Mouse (Mus musculus): Measurements from ENCODE around the gene Arpc5.
"Not testable (repeated sequence)": the region's sequence is repeated elsewhere in the genome, so short reads cannot be mapped to it uniquely, and the experiment has no call there.

The Arpc5 gene

DNA sequence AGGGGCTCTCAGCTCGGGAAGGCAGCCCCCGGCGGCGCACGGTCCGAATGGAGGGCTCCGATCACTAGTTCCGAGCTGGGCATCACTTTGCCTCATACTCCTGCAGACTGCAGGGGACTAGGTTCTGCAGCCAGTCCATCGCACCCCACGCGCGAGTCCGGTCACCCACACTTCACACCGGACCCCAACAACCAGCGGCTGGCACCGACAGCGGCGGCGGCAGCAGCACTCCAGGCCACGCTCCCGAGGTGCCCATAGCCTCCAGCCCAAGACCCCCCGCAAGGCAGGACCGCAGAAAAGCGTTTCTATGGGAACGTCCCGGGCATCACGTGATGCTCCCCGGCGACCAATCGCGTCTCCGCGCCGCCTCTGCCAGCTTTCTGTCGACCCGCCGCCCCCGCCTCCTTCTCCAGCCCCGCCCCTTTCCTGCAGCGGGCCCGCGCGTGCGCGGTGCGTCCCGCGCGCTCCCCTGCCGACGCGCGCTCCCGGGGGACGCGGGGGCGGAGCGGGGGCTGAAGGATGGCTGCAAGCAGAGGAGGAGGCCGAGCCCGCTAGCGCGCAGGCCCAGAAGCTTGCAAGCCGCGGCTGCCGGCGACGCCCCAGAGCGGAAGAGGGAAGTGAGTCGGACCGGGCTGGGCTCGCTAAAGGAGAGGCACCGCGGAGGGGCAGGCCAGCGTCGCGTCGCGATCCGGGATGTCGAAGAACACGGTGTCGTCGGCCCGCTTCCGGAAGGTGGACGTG lies at the start of gene Arpc5, which contains the start of gene Rgl1:
Gene Arpc5 (plus strand): TSS at position 511 of the 741 bp plus-strand sequence.
Gene Rgl1 (minus strand): TSS at position 320 of the 741 bp plus-strand sequence.
- peak; percentile 98 for DNase-seq (ENCODE audit: low read depth, low spot score)

DNA sequence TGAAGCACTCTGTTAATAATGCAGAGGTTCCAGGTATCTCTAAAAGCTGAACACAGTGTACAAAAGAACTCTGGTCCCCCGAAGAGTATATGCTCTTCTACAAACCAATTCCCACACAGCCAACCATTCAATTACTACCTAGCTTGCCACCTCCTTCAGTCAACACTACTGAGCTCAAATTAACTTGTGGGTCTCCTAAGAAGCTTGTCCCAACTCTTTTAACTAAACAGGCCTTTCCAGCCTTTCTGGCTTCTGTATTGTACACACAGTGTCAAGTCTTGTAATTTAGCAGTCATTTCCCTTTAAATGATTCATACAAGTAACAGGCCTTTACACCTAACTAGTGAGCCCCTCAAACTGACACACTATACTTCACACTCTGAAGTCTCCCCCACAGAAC lies 49.0 kb upstream of the Arpc5 start:
- no peak for DNase-seq (ENCODE audit: low read depth, low spot score)

DNA sequence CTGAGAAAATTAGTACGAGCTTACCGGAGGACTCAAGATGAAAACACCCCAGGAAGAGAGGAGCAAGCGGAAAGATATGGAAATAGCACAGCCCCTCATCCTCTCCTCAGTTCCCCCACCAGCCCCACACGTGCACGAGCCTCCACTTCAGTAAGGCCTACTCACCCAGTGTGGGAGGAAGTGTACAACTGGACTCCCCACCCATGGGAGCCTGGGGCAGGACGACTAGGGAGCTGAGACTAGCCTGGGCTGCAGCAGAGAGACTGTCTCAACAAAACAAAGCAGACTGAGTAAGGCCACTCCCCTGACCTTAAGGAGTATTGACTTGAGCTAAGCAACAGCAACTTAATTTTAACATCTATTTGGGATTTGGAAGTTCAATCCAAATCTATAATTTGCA lies 48.1 kb upstream of the Arpc5 start:
- DNase-seq (ENCODE audit: low read depth, low spot score), result no peak

DNA sequence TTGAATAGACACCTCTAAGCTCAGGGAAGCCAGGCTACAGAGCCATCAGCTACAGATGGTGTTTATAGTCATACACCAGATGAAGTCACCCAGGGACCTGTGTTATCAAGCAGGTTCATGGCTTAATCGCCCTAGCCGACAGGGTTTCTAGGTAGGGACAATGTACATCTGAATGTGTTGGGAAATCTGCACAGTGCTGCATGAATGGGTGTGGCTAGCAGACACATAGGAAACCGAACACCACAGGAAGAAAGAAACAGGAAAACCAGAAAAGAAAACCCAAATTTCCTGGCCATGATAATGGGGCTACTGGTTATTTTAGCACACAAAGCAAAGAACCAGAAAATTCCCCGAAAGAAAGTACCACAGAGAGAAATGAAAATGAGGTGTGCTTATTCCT lies 45.4 kb upstream of the Arpc5 start:
- no peak for DNase-seq (ENCODE audit: low read depth, low spot score)

DNA sequence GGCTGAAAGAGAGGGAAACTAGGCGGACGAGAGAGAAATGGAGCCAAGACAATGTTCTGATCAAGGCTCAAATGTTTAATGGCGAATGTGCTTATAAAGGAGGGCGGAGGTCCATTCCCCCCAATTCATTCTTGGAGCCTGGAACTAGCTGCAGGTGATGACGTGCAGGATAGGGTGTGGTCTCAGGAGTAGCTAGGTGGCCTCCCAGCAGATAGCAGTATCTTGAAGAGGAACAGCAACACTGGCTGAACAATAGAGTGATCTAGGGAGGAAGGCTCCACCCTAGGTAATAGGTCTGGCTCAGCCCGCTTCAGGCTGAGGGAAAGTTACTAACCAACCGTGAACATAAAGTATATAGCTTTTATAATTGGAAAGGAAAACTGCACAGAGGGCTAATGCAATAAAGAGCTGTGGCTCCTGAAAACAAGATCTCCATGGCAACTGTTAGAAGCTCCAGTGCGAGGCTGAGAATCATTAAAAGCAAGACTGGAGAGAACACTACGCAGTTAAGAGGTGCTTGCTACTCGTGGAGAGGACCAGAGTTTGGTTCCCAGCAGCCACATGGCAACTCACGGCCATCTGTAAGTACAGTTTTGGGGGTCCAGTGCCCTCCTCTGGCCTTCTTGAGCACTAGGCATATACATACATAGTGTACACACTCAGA lies 44.7 kb upstream of the Arpc5 start:
- no peak for DNase-seq (ENCODE audit: low read depth, low spot score)

DNA sequence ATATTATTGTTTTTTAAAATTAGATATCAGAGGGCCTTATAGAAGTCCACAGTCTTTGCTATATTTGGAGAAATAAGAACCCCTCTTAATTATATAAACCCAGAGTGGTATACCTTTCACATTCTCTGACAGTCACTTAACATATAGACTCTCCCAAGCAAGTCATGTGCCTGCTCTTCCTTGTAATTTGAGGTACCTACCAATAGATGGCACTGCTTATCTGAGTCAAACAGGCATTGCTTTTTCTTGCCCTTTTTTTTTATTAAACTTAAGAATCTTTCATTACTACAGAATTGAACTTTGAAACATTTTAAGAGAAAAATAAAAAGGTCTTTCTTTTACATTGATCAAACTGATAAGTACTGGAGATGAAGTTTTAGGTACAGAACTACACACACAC lies 42.1 kb upstream of the Arpc5 start:
- no peak for DNase-seq (ENCODE audit: low read depth, low spot score)

DNA sequence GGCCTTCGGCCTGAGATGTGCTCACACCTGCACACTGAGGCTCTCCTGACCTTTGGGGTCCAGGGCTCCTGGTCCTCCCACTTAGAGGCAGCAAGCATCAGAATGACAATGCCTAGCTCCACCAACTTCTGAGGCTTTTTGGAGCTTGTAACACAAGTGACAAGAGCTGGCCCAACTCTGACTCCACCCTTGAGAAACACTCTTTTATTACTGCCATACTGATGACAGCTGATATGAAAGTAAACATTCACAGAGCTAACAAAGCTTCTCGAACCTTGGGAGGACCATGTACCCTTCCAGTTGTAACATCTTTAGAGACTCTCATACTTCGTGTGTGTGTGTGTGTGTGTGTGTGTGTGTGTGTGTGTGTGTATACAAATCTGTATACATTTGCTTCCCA lies 40.2 kb upstream of the Arpc5 start:
- no peak for DNase-seq (ENCODE audit: low read depth, low spot score)

DNA sequence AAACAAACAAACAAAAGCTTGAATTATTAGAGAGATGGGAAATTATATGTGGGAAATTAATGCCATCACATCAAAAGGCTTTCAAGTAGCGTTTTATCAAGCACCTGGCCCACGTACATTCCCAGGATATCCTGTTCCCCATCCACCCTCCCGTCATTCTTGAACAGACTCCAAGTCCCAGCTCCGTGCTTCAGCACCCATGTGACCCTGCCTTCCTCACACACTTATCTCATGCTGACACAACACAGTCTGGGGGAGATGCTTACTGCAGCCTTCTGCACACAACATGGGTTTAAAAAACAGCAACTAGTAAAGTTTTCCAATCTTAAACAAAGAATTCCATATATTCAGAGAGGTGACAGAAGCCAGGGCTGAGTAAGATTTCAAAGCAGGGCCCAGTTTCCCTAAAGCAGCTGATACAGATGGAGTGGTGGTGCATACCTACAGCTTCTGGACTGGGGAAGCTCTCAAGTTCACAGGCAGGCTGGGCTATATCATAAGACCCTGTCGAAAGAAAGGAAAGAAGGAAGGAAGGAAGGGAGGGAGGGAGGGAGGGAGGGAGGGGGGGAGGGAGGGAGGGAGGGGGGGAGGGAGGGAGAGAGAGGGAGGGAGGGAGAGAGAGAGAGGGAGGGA lies 38.6 kb upstream of the Arpc5 start:
- no peak for DNase-seq (ENCODE audit: low read depth, low spot score)

DNA sequence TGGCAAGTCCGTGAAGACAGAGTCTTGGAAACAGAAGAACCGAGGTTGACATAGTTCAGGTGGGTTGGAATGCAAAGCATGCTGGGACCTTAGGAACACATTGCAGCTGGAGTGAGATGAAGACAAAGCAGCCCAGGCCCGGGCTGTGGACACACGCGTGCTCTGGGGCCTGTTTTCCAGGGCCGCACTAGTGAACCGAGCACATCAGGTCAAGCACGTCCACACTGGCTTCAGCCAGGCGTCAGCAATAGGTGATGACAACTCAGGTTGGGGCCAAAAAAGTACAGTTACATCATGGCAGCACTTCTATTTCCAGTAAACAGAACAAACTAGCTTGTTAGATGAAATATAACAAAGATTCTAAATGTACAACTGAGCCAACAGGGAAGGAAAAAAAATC lies 27.5 kb upstream of the Arpc5 start:
- no peak for DNase-seq (ENCODE audit: low read depth, low spot score)

DNA sequence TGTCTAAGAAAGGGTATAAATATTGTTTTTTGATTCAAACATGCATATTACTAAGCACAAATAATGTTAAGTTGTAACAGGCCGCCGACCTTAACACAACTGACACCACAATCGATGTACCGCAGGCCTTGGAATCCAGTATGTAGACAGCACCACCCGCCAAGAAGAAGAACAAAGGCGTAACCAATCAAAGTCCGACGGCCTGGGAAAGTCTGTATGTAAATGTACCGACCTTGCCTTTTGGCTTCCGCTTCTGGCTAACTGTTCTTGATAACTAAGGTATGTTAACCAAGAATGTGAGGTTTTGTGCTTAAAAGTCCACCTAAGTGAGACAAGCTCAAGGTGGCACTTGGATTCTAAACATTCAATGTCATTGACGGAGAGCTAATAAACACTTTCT lies 27.0 kb upstream of the Arpc5 start:
- DNase-seq (ENCODE audit: low read depth, low spot score), result no peak

DNA sequence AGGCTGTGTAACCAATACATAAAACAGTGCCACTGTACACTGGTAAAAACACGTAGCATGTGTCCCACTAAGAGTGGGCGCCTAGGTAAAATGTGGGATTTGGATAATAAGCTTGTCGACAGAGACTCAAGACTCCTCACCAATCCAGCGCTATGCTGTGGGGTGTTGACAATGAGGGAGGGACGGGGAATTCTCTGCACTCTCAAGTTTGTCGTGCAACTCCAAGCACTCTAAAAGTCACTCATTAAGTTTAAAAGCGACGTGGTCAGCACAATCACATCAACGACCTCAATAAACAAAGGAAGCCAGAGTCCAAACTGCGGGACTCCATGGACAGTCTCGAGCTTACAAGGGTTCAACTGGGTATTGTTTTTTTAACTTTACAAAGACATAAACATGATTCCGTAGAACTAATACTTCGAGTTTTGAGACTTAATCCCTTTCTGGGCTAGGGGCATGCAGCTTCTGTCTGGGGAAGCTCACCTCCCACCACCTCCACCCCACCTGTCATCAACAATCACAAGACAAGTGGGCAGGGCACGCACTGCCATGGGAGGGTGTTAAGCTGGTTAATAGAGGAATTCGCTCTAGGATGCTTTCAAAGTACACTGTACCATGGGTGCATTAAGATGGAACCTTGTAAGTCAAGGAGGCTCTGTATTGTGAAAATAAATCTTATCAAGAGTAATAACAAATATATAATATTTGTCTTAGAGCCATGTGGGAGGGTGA lies 23.1 kb upstream of the Arpc5 start:
- no peak for DNase-seq (ENCODE audit: low read depth, low spot score)

DNA sequence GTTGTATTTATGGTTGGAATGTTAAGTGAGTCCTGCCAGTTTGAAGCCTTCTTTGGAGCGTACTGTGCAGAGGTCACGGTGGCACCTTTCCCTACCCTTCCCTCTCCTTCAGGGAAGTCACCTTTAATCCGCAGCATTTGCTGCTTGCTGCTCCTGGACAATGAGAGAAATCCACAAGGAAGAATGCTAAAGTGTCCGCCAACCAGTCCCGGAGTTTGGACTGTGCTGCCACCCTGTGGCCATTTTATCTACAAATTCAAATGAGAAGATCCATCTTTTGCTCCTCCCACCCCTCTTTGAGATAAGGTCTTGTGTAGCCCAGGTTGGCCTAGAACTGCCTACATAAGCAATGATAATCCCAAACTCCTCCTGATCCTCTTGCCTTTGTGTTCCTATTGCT lies 19.9 kb upstream of the Arpc5 start:
- peak; percentile 67 for DNase-seq (ENCODE audit: low read depth, low spot score)

DNA sequence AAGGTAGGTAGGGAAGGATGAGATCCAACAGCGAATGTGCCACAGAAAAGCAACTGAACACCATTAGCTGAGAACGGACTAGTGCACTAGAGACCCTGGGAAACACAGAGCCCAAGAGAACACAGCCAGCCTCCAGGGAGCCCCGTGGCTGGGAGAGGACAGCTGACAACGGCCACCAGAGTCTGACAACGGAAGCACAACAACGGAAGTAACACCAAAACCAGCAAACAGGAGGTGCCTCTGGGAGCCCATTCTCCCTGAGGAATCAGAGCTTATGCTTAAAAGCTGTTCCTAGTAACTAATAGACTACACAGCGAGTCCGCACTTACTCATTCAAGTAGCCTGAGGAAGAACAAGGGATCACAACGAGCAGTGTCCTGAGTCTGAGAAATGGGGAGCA lies 17.1 kb upstream of the Arpc5 start:
- no peak for DNase-seq (ENCODE audit: low read depth, low spot score)

DNA sequence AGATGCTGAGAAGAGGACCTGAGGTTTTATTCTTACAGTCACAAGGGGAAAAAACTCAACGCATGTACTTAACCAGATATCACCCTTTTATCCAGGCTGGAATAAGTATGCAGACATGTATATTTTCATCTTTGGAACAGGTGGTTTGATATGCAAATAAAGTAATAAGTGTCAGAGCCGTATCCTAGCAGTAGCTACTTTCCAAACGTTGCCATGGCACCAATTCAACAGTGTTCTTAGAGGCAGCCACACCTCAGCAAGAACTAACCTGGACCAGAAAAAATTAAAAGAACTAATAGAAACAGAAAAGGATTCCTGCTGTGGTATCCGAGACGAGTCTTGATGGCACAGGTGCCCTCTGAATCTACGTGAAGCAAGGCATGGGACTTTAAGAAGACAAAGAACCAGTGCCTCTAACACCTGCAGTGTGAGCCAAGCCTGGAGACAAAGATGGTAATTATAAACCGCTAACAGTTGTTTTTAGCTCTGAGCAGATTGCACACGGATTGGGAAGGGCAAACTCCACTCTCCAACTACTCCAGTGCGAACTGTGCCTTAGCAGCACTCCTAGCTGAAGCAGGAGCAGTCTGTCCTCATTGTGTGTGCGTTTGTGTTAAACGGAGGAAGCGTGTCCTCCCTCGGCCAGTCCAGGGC lies 15.9 kb upstream of the Arpc5 start, which contains the start of gene Apobec4:
Gene Apobec4 (plus strand): TSS at position 240 of the 654 bp plus-strand sequence.
- DNase-seq (ENCODE audit: low read depth, low spot score), result no peak

DNA sequence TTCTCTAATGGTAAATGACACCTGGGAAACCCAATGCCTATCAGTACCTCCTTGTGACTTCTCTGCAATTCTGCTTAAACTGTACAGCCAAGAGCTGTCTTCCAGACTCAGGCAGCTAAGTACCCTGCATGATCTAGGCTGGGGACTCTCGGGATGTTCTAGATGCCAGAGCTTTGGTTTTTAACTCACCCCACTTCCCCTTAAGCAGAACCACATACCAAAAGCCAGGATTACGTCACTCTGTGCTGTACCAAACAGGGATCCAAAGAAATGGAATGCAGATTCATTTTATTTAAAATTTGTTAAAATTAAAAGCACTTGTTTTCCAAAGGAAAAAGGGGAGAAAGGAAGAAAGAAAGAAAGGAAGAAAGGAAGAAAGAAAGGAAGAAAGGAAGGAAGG lies 4.6 kb upstream of the Arpc5 start:
- DNase-seq (ENCODE audit: low read depth, low spot score), result no peak

DNA sequence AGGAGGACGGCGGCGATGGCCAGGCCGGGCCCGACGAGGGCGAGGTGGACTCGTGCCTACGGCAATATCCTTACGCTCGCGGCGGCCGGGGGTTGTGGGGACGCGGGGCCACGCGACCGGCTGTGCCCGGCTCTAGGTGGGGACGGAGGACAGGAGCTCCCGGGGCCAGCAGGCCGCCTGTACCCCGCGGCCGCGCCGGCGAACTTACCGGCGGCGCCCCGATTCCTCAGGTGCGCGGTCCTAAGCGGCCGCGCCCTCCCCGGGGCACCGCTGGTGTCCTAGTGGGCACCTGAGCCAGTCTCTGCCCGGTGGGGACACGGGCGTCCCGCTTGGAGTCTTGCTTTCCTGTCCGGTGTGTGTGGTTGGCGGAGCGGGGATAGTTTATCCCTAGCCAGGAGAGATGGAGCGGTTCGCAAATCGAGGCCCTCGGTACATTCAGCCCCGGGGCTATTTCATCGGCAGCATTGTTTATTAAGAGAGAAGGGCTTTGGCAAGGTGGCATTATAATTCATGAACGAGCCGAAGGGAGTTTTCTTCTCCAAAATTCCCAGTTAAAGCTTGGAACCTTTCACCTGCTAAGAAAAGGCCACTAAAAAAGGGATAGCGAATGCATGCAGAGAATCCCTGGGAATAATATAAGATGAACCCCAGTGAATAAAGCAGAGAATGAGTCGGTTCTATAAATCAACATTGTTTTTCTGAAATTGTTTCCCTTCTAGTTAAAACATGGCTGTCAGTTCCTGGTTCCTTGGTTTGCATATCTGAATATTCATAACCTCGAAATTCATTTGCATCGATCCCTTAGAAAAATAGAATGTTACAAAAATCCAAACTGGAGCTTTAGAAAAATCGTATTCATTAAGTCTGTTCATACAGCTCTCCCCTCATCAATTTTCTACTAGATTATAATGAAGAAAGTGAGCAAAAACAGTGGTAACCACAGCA lies 734 bp downstream of the Arpc5 start:
- DNase-seq (ENCODE audit: low read depth, low spot score), result peak; percentile 13

DNA sequence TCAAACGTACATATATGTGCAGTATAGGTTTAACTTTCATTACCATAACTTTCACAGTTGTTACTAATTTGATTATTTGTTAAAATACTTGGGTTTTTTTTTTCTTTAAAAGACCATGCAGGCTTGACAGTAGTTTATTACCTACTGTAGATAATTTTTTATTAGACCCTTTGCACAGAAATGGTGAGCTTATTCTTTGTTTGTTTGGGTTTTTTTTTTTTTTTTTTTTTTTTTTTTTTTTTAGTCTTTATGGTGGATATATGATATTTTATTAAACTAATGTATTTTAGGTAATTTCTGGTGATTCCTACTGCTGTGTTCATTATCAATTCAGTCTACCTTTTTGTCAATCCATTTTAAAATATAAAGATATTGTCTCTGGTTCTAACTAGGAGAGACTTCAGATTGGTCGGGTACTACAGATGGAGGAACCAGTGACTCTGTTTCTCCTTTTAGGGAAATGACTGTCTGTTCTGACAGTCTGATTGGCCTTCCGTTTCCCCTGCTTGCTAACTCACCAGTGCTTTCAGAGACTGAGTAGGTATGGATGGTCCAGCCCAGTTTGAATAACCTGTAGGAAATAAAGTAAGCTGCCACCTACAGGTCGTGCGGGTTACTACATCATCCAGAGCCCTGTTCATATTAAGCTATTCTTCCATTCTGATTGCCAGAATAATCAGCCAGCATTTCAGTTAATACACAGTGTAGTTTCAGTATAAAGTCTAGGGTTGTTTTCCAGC lies 1.6 kb downstream of the Arpc5 start:
- DNase-seq (ENCODE audit: low read depth, low spot score), result peak; percentile 63

DNA sequence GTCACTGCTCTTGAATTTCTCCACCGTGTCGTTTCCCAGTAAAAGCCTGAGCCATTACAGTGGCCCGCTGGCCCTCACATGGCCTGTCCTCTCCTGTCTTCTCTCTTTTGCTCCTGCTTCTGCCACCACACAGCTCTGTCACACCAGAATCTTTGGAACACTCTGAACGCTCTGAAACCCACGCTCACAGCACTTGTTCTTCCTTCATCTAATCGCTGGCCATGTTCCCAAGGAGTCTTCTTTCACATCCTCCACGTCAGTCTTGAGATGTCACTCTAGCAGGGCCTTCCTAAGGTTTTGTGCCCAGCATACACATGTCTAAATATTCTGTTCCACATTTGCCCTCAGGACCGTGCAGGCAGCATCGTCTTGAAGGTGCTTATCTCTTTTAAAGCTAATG lies 4.7 kb downstream of the Arpc5 start:
- no peak for DNase-seq (ENCODE audit: low read depth, low spot score)

DNA sequence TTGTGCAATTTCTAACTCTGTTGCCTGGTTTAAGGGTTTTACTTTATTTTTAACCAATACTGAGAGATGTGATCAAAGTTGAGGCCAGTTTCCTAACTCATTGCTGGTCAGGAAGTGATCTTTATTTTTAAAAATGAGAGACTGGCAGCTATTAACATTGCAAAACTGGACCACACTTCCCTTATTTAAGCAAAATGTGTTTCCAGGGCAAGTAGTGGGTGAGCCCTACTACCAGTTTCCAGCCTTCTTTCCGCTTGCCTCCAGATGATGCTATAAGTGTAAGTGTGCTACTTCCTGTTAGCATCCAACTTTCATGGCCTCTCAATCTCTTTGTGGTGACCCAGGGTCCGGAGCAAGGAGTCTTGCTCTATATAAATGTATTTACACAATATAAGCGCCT lies 8.3 kb downstream of the Arpc5 start:
- DNase-seq (ENCODE audit: low read depth, low spot score), result not testable (repeated sequence)
